Mouse (Mus musculus): ENCODE measurements around the gene Grik5.

DNA sequence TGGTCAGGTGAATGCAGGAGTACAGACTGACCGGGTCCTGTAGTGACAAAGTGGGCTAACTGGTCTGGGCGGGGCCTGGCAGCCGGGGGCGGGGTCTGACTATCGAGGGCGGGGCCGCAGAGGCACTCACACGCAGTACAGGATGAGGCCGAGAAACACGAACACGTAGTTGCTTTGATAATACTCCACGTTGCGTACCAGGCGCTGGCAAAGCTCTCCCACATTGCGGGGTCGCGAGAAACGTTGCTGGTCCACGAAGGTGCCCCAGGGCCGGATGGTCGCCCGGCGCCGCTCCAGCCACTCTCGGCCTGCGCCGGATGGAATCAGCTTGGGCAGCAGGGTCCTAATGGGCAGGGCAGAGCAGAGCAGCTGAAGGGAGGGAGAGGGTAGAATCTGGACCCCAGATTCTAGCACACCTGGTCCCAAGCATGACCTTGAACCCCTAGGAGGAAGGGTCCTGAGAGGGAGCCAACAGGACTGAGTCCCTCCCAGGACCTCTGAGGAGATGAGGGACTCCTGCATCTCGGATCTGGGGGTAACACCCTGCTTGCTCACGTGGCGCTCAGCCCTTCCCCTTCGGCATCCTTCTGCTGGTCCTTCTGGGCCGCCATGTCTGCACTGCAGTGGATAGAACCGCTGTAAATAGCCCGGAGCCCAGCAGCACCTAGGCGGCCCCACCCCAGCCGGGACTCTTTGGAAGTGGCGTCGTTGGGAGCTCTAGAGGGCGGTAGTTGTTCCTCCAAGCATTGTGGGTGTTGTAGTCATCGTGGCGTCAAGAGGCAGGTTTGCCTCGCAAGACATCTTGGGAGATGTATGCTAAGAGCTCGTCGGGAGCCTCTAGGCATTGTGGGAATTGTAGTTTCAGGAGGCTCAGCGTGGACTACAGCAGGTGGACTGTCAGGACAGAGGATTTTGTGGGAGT, 99.9 kb downstream of the Grik5 start, which contains the start of gene Rabac1:
- no peak for TF ChIP-seq GATA1 (IDR thresholded peaks at IDR 0.05; ENCODE audit: low read length)
- TF ChIP-seq TAL1 (IDR thresholded peaks at IDR 0.05; ENCODE audit: low read length) = no peak

Data from erythroblast, embryonic 14.5 days (primary cell).